Mouse (Mus musculus): ENCODE data around the gene Adamts8.

- TF ChIP-seq POLR2A (IDR thresholded peaks at IDR 0.05; ENCODE audit: control insufficient read depth, extremely low read depth, insufficient read depth, low read length, poor library complexity) (no peak), CTCF (IDR thresholded peaks at IDR 0.05; ENCODE audit: borderline replicate concordance, control insufficient read depth, extremely low read depth, insufficient read depth, low read length, poor library complexity) (no peak)
These were observed 7.5 kb upstream of the Adamts8 start for GRCm38 (mm10) chr9:30934827-30935226.
